Mouse (Mus musculus): ENCODE measurements around the gene Toe1.
"Not testable (repeated sequence)": the region's sequence is repeated elsewhere in the genome, so short reads cannot be mapped to it uniquely, and the experiment has no call there.

- not testable (repeated sequence) for TF ChIP-seq CTCF, POLR2A (IDR thresholded peaks at IDR 0.05; ENCODE audit: insufficient read depth, low read depth, low read length)
These were observed 32.7 kb upstream of the Toe1 start for GRCm38 (mm10) chr4:116840096-116840495.

Data from olfactory bulb, adult 2 months (tissue).